Mouse (Mus musculus): ENCODE data around the gene Cox6b2.

Gene Cox6b2

DNA sequence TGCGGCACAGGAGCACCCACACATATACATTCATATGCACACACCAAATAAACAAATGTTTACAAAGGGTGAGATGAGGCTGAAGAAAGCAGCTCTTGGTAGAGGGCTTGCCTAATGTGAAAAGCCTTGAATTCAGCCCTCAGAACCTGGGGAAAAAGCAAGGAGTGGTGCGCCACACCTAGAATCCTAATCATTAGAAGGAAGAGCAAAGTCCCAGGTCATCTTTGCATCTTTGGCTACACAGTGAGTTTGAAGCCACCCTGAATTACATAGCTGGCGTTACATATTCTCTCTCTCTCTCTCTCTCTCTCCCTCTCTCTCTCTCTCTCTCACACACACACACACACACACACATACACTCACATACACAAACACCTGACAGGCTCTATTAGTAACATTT, 33.6 kb downstream of the Cox6b2 start:
- no peak for DNase-seq (ENCODE audit: low read depth, low spot score)

DNA sequence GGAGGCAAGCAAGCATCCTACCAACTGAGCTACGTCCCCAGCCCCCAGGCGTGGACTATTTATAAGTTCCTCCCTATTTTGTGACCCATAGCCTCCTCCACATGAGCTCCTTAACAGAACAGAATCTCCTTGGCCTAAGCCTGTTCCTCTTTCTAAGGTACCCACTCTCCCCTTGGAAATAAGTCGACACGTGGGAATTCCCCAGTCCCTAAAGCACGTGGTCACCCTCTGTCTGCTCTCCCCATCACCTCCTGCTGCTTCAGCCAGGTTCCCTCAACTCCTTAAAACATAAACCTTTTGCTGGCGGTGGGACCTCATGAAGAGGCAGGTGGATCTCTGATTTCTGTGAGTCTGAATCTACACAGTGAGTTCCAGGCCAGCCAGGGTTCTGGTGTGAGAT, 35.9 kb downstream of the Cox6b2 start:
- DNase-seq (ENCODE audit: low read depth, low spot score) = no peak

DNA sequence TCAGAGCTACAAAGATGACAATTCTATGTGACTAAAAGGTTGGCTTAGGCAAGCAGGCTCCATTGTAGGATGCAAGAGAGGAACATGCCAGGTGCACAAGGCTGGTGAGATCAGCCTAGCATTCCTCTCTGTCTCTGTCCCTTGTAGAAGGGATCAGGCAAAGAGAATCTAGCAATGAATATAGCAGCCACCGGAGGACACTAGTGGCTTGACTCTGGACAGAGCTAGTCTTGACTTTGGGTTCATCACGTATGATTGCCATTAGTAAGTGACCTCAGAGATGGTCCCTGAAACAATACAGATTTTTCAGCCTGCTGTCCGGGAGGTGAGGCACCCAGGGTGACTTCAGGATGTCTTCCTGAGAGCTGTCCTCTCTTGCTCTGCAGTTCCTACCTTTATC, 40.3 kb downstream of the Cox6b2 start:
- no peak for DNase-seq (ENCODE audit: low read depth, low spot score)

DNA sequence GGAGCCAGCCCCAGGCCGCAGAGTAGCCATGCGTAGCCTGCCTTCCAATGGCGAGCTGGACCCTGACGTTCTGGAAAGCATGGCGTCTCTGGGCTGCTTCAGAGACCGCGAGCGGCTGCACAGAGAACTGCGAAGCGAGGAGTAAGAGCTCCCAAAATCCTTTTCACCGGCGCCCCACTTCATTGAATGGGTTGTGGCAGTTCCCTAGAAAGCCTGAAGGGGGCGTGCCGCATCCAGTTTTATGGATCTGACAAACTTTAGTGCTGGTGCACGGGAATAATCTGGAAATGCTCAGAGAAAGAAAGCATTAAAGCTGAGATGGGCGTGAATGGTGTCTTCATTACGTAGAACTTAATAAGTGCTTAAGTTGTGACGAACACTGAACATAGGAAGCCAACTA, 47.8 kb downstream of the Cox6b2 start:
- DNase-seq (ENCODE audit: low read depth, low spot score) = peak; percentile 34

DNA sequence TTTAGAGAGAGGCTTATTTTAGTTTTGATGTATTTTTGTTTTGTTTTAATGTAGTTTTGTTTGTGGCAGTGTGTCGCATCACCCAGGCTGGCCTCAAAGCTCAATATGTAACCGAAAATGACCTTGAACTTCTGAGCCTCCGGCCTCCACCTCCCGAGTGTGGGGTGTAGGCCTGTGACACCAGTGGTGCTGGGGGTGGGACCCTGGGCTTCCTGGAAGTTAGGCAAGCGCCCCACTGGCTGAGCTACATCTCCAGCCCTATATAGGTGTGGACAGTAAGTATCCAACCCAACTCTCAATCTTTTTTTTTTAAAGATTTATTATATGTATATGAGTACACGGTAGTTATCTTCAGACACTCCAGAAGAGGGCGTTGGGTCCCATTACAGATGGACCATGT, 49.7 kb downstream of the Cox6b2 start:
- no peak for DNase-seq (ENCODE audit: low read depth, low spot score)

DNA sequence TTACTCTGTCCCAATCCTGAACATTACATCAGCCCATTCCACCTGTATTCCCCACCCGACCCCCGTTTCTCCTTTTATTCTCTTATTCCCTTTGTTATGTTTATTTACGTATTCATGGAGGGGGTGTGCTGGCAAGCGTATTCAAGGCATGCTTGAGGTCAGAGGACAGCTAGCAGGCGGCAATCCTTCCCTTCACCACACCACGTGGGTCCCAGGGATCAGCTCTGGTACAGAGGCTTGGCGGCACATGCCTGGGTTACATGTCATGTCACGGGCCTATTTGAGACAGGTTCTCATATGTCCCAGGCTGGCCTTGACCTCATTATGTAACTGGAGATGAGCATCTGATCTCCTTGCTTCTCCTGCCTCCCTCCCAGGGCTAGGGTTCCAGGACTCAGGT, 50.6 kb downstream of the Cox6b2 start:
- no peak for DNase-seq (ENCODE audit: low read depth, low spot score)
